Mouse (Mus musculus) heart, embryonic 13.5 days (tissue): ENCODE measurements around the gene Olfr194. TPM values are rescaled to one million over a fixed set of nuclear protein-coding genes. Genes with fewer than 3 reads are reported as not detected.
"Not testable (repeated sequence)": the region's sequence is repeated elsewhere in the genome, so short reads cannot be mapped to it uniquely, and the experiment has no call there.

Source experiments
- ATAC-seq: fragments of 200-750 bp; cut with Nextera tagmentation; 2 replicates; pipeline ENCODE4 v1.8.0; 2017; ENCODE audit warnings: moderate TSS enrichment; ENCODE audit not compliant: insufficient number of reproducible peaks, low FRiP score, low TSS enrichment; ENCODE audit errors: extremely low read depth
- H3K27ac ChIP-seq: fragments of 300-500 bp; sonication (generic); replicated peaks from 2 replicates; pipeline ENCODE4 v1.5.1; 2015; ENCODE audit warnings: moderate library complexity, mild to moderate bottlenecking, inconsistent platforms
- H3K27me3 ChIP-seq: fragments of 300-500 bp; sonication (generic); replicated peaks from 2 replicates; pipeline ENCODE4 v1.6.1; 2015; ENCODE audit warnings: mild to moderate bottlenecking, inconsistent platforms
- H3K36me3 ChIP-seq: fragments of 300-500 bp; sonication (generic); 2 replicates; pipeline ENCODE4 v1.6.1; 2015; ENCODE audit warnings: mild to moderate bottlenecking, inconsistent platforms
- H3K4me1 ChIP-seq: fragments of 300-500 bp; sonication (generic); 2 replicates; pipeline ENCODE4 v1.6.1; 2015; ENCODE audit warnings: inconsistent platforms
- H3K4me2 ChIP-seq: fragments of 300-500 bp; sonication (generic); 2 replicates; pipeline ENCODE4 v1.6.1; 2015; ENCODE audit warnings: inconsistent platforms, mild to moderate bottlenecking, moderate library complexity
- H3K4me3 ChIP-seq: fragments of 300-500 bp; sonication (generic); 2 replicates; pipeline ENCODE4 v1.5.1; 2015; ENCODE audit warnings: moderate library complexity, mild to moderate bottlenecking, inconsistent platforms
- H3K9ac ChIP-seq: fragments of 300-500 bp; sonication (generic); 2 replicates; pipeline ENCODE4 v1.6.1; 2015; ENCODE audit warnings: inconsistent platforms, mild to moderate bottlenecking, moderate library complexity
- H3K9me3 ChIP-seq: fragments of 300-500 bp; sonication (generic); 2 replicates; pipeline ENCODE4 v1.6.1; 2016; ENCODE audit warnings: inconsistent platforms
- WGBS: fragments of 180-500 bp; shearing (Covaris S2); methylation state at CpG from one replicate; pipeline ENCODE4 v1.1.7; 2015; ENCODE audit warnings: mixed read lengths; 5-methylcytosine and 5-hydroxymethylcytosine counted together
- polyA plus RNA-seq: library from polyadenylated mRNA; unstranded; fragments of >200 nt; fragmentation: Nextera tagmentation; extraction: Ambion mirVana; gene quantifications from 2 replicates; pipeline ENCODE4 v1.2.1, GENCODE M21; 2015

Olfr194 gene
- not detected in 2 replicates for polyA plus RNA-seq

GRCm38 (mm10) chr16:59120969-59121368 is at the start of gene Olfr194:
TSS of gene Olfr194 (minus strand) at chr16:59121069.
- no peaks in the 10 kb centered on the region for H3K36me3 ChIP-seq
- ATAC-seq, result no peak

GRCm38 (mm10) chr16:59170354-59170753 is 49.5 kb upstream of the Olfr194 start, which contains the start of gene Olfr196:
TSS of gene Olfr196 (minus strand) at chr16:59170454.
- H3K36me3 ChIP-seq, result no peaks in the 10 kb centered on the region
- H3K4me1 ChIP-seq, result no peaks in the 10 kb centered on the region
- no peak within 1 kb of the TSS for H3K4me2 ChIP-seq
- ATAC-seq, result no peak
- H3K9me3 ChIP-seq, result 0 out of 2 replicates have a peak, but pooled peaks cover 8% of the 10 kb centered on the region
- no peak within 1 kb of the TSS for H3K9ac ChIP-seq
- no peak within 1 kb of the TSS for H3K27ac ChIP-seq
- WGBS, result 67% methylated on average over 3 of the region's 3 CpGs
- no peaks in the 10 kb centered on the region for H3K27me3 ChIP-seq
- H3K4me3 ChIP-seq, result no peak within 1 kb of the TSS

More at GRCm38 (mm10) chr16:59120969-59121368, at the start of gene Olfr194:
- Histone ChIP-seq H3K27ac (no peak within 1 kb of the TSS), H3K9me3 (peaks cover 3% of the 10 kb centered on the region; the same call in 1 of the 2 replicates), H3K4me2 (no peak within 1 kb of the TSS), H3K4me1 (no peaks in the 10 kb centered on the region), H3K27me3 (no peaks in the 10 kb centered on the region), H3K4me3 (no peak within 1 kb of the TSS), H3K9ac (no peak within 1 kb of the TSS)

GRCm38 (mm10) chr16:59151996-59152395 is 31.1 kb upstream of the Olfr194 start:
- H3K4me2 ChIP-seq, result no peak overlapping the region
- H3K4me1 ChIP-seq, result no peaks in the 10 kb centered on the region
- no peak overlapping the region for H3K4me3 ChIP-seq
- 71% methylated on average over 2 of the region's 2 CpGs for WGBS
- H3K27ac ChIP-seq, result no peak overlapping the region
- no peak for ATAC-seq
- H3K36me3 ChIP-seq, result no peaks in the 10 kb centered on the region
- H3K9ac ChIP-seq, result no peak overlapping the region
- no peaks in the 10 kb centered on the region for H3K9me3 ChIP-seq
- H3K27me3 ChIP-seq, result no peaks in the 10 kb centered on the region

GRCm38 (mm10) chr16:59146746-59147145 is 25.9 kb upstream of the Olfr194 start, which contains the start of gene Olfr195:
TSS of gene Olfr195 (plus strand) at chr16:59147046.
- Histone ChIP-seq H3K27me3 (no peaks in the 10 kb centered on the region), H3K36me3 (no peaks in the 10 kb centered on the region), H3K4me3 (no peak within 1 kb of the TSS), H3K9ac (no peak within 1 kb of the TSS), H3K9me3 (no peaks in the 10 kb centered on the region), H3K27ac (no peak within 1 kb of the TSS), H3K4me1 (no peaks in the 10 kb centered on the region), H3K4me2 (no peak within 1 kb of the TSS)
- WGBS, result 83% methylated on average over 1 of the region's 1 CpGs
- no peak for ATAC-seq

GRCm38 (mm10) chr16:59141105-59141504 is 20.2 kb upstream of the Olfr194 start:
- Histone ChIP-seq H3K36me3 (no peaks in the 10 kb centered on the region), H3K9ac (no peak overlapping the region), H3K4me1 (no peaks in the 10 kb centered on the region), H3K4me3 (no peak overlapping the region), H3K9me3 (no peaks in the 10 kb centered on the region), H3K4me2 (no peak overlapping the region), H3K27me3 (no peaks in the 10 kb centered on the region), H3K27ac (no peak overlapping the region)
- no peak for ATAC-seq

- H3K9me3 ChIP-seq, result peaks cover 5% of the 10 kb centered on the region; the same call in 1 of the 2 replicates
- H3K27me3 ChIP-seq, result no peaks in the 10 kb centered on the region
- no peak overlapping the region for H3K4me3 ChIP-seq
- H3K4me1 ChIP-seq, result no peaks in the 10 kb centered on the region
- H3K27ac ChIP-seq, result no peak overlapping the region
- H3K9ac ChIP-seq, result no peak overlapping the region
- no peak for ATAC-seq
- 76% methylated on average over 1 of the region's 1 CpGs for WGBS
- no peaks in the 10 kb centered on the region for H3K36me3 ChIP-seq
- H3K4me2 ChIP-seq, result no peak overlapping the region
Measured at GRCm38 (mm10) chr16:59130740-59131139, 9.9 kb upstream of the Olfr194 start.

GRCm38 (mm10) chr16:59111781-59112180 is 9.1 kb downstream of the Olfr194 start, which contains the start of gene Olfr193:
TSS of gene Olfr193 (minus strand) at chr16:59111881.
- Histone ChIP-seq H3K4me3 (no peak within 1 kb of the TSS), H3K27ac (no peak within 1 kb of the TSS), H3K9ac (no peak within 1 kb of the TSS), H3K4me1 (no peaks in the 10 kb centered on the region), H3K36me3 (no peaks in the 10 kb centered on the region), H3K27me3 (no peaks in the 10 kb centered on the region), H3K4me2 (no peak within 1 kb of the TSS), H3K9me3 (no peaks in the 10 kb centered on the region)
- ATAC-seq, result no peak
- WGBS, result 66% methylated on average over 1 of the region's 1 CpGs

GRCm38 (mm10) chr16:59108522-59108921 is 12.3 kb downstream of the Olfr194 start:
- H3K4me1 ChIP-seq, H3K27ac ChIP-seq, ATAC-seq, H3K4me2 ChIP-seq, H3K4me3 ChIP-seq, H3K27me3 ChIP-seq, H3K9me3 ChIP-seq, H3K36me3 ChIP-seq, H3K9ac ChIP-seq: not testable (repeated sequence)
- 35% methylated on average over 5 of the region's 5 CpGs for WGBS

GRCm38 (mm10) chr16:59105312-59105711 is 15.6 kb downstream of the Olfr194 start:
- Histone ChIP-seq H3K27me3 (no peaks in the 10 kb centered on the region), H3K27ac (no peak overlapping the region), H3K9ac (no peak overlapping the region), H3K4me2 (no peak overlapping the region), H3K4me1 (no peaks in the 10 kb centered on the region), H3K36me3 (no peaks in the 10 kb centered on the region), H3K9me3 (no peaks in the 10 kb centered on the region), H3K4me3 (no peak overlapping the region)
- no peak for ATAC-seq
- 62% methylated on average over 2 of the region's 2 CpGs for WGBS

- not testable (repeated sequence) for ATAC-seq
- 53% methylated on average over 1 of the region's 1 CpGs for WGBS
Measured at GRCm38 (mm10) chr16:59089722-59090121, 31.1 kb downstream of the Olfr194 start, which contains the start of gene Olfr191. TSS of gene Olfr191 (minus strand) at chr16:59089822.

GRCm38 (mm10) chr16:59081113-59081512 is 39.8 kb downstream of the Olfr194 start:
- ATAC-seq, H3K36me3 ChIP-seq: not testable (repeated sequence)
- 74% methylated on average over 2 of the region's 2 CpGs for WGBS

More at GRCm38 (mm10) chr16:59089722-59090121, 31.1 kb downstream of the Olfr194 start, which contains the start of gene Olfr191:
- H3K4me3 ChIP-seq, H3K9ac ChIP-seq, H3K36me3 ChIP-seq, H3K4me1 ChIP-seq, H3K4me2 ChIP-seq, H3K9me3 ChIP-seq, H3K27me3 ChIP-seq, H3K27ac ChIP-seq: not testable (repeated sequence)

GRCm38 (mm10) chr16:59077905-59078304 is 43.0 kb downstream of the Olfr194 start, which contains the start of gene Olfr190:
TSS of gene Olfr190 (minus strand) at chr16:59078005.
- WGBS, result 72% methylated on average over 5 of the region's 5 CpGs
- ATAC-seq, result no peak
- no peak within 1 kb of the TSS for H3K4me2 ChIP-seq
- H3K9me3 ChIP-seq, result no peaks in the 10 kb centered on the region
- H3K27ac ChIP-seq, result no peak within 1 kb of the TSS
- H3K27me3 ChIP-seq, result no peaks in the 10 kb centered on the region
- no peak within 1 kb of the TSS for H3K4me3 ChIP-seq
- H3K9ac ChIP-seq, result no peak within 1 kb of the TSS
- H3K4me1 ChIP-seq, result no peaks in the 10 kb centered on the region
- no peaks in the 10 kb centered on the region for H3K36me3 ChIP-seq

More at GRCm38 (mm10) chr16:59081113-59081512, 39.8 kb downstream of the Olfr194 start:
- not testable (repeated sequence) for H3K9me3 ChIP-seq, H3K27me3 ChIP-seq, H3K9ac ChIP-seq, H3K4me2 ChIP-seq, H3K27ac ChIP-seq, H3K4me1 ChIP-seq, H3K4me3 ChIP-seq
